Mouse (Mus musculus): ENCODE data around the gene Cdc14a. TPM values are rescaled to one million over a fixed set of nuclear protein-coding genes. Genes with fewer than 3 reads are reported as not detected.
A peak's percentile ranks its signal among the peaks of the same experiment; 100 is the strongest.

Gene Cdc14a
- polyA plus RNA-seq, 1 experiment = 4.7 TPM

GRCm38 (mm10) chr3:116380319-116380718 lies 43.5 kb downstream of the Cdc14a start:
- peaks cover 1% of the 10 kb centered on the region; the same call in 1 of the 2 replicates for H3K36me3 ChIP-seq (ENCODE audit: control insufficient read depth, insufficient read depth, low read length)
- no peak for DNase-seq (ENCODE audit: low read depth in 1 of 2, low spot score in 2 of 2)
- TF ChIP-seq CTCF (IDR thresholded peaks at IDR 0.05; ENCODE audit: extremely low read depth, insufficient read depth, insufficient read length, insufficient replicate concordance) (no peak), POLR2A (IDR thresholded peaks at IDR 0.05; ENCODE audit: low read depth, low read length) (no peak)
- 75% methylated on average over 9 of the region's 9 CpGs for WGBS
- H3K4me1 ChIP-seq (ENCODE audit: control insufficient read depth, insufficient read depth, insufficient read length) = no peaks in the 10 kb centered on the region
- no peaks in the 10 kb centered on the region for H3K27me3 ChIP-seq (ENCODE audit: control insufficient read depth, insufficient read depth, low read length)
- no peak overlapping the region for H3K4me3 ChIP-seq (ENCODE audit: extremely low read depth, insufficient read depth, insufficient read length)
- H3K27ac ChIP-seq (ENCODE audit: insufficient read depth, low read length) = 0 out of 2 replicates have a peak overlapping the region, but pooled peaks have one; percentile 12

GRCm38 (mm10) chr3:116375442-116375841 lies 48.4 kb downstream of the Cdc14a start:
- Histone ChIP-seq H3K36me3 (ENCODE audit: control insufficient read depth, insufficient read depth, low read length) (peaks cover 1% of the 10 kb centered on the region; the same call in 1 of the 2 replicates), H3K27ac (ENCODE audit: insufficient read depth, low read length) (no peak overlapping the region), H3K27me3 (ENCODE audit: control insufficient read depth, insufficient read depth, low read length) (no peaks in the 10 kb centered on the region), H3K4me3 (ENCODE audit: extremely low read depth, insufficient read depth, insufficient read length) (no peak overlapping the region), H3K4me1 (ENCODE audit: control insufficient read depth, insufficient read depth, insufficient read length) (no peaks in the 10 kb centered on the region; the same call in 1 of the 2 replicates)
- DNase-seq (ENCODE audit: low read depth in 1 of 2, low spot score in 2 of 2) = no peak
- TF ChIP-seq CTCF (IDR thresholded peaks at IDR 0.05; ENCODE audit: extremely low read depth, insufficient read depth, insufficient read length, insufficient replicate concordance) = no peak
- no peak for TF ChIP-seq POLR2A (IDR thresholded peaks at IDR 0.05; ENCODE audit: low read depth, low read length)
- 94% methylated on average over 2 of the region's 2 CpGs for WGBS

- no peak overlapping the region for H3K27ac ChIP-seq (ENCODE audit: insufficient read depth, low read length)
- 78% methylated on average over 5 of the region's 5 CpGs for WGBS
- TF ChIP-seq CTCF (IDR thresholded peaks at IDR 0.05; ENCODE audit: extremely low read depth, insufficient read depth, insufficient read length, insufficient replicate concordance) = no peak
- TF ChIP-seq POLR2A (IDR thresholded peaks at IDR 0.05; ENCODE audit: low read depth, low read length) = no peak
- no peaks in the 10 kb centered on the region; the same call in 1 of the 2 replicates for H3K4me1 ChIP-seq (ENCODE audit: control insufficient read depth, insufficient read depth, insufficient read length)
- peak in 1 of 2 experiments; percentile 11 for DNase-seq (ENCODE audit: low read depth in 1 of 2, low spot score in 2 of 2)
- H3K4me3 ChIP-seq (ENCODE audit: extremely low read depth, insufficient read depth, insufficient read length) = no peak overlapping the region
- H3K27me3 ChIP-seq (ENCODE audit: control insufficient read depth, insufficient read depth, low read length) = no peaks in the 10 kb centered on the region
- H3K36me3 ChIP-seq (ENCODE audit: control insufficient read depth, insufficient read depth, low read length) = no peaks in the 10 kb centered on the region
Observed at GRCm38 (mm10) chr3:116374486-116374885, 49.3 kb downstream of the Cdc14a start.

DNA sequence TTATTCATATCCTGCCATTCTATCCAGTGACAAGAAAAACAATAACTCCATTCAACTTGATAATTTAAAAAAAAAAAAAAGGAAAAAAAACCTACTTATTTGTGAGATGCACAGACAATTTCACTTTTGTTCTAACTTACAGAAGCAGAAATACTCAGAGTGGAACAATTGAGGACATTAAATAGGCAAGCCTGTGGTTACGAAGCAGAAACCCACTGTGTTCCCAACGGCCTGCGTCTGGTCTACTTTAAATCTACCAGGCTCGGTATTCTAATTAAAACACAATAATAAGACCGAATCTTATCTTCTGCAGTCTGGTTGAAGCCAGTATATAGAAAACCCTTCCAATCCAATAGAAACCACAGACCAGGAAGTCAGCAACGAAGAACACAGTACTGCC lies 50.6 kb downstream of the Cdc14a start:
- 72% methylated on average over 6 of the region's 6 CpGs for WGBS
- no peaks in the 10 kb centered on the region for H3K36me3 ChIP-seq (ENCODE audit: control insufficient read depth, insufficient read depth, low read length)
- no peak for DNase-seq (ENCODE audit: low read depth in 1 of 2, low spot score in 2 of 2)
- no peaks in the 10 kb centered on the region; the same call in 1 of the 2 replicates for H3K4me1 ChIP-seq (ENCODE audit: control insufficient read depth, insufficient read depth, insufficient read length)
- no peak for TF ChIP-seq CTCF (IDR thresholded peaks at IDR 0.05; ENCODE audit: extremely low read depth, insufficient read depth, insufficient read length, insufficient replicate concordance)
- TF ChIP-seq POLR2A (IDR thresholded peaks at IDR 0.05; ENCODE audit: low read depth, low read length) = no peak
- no peak overlapping the region for H3K4me3 ChIP-seq (ENCODE audit: extremely low read depth, insufficient read depth, insufficient read length)
- no peak overlapping the region for H3K27ac ChIP-seq (ENCODE audit: insufficient read depth, low read length)
- no peaks in the 10 kb centered on the region for H3K27me3 ChIP-seq (ENCODE audit: control insufficient read depth, insufficient read depth, low read length)

DNA sequence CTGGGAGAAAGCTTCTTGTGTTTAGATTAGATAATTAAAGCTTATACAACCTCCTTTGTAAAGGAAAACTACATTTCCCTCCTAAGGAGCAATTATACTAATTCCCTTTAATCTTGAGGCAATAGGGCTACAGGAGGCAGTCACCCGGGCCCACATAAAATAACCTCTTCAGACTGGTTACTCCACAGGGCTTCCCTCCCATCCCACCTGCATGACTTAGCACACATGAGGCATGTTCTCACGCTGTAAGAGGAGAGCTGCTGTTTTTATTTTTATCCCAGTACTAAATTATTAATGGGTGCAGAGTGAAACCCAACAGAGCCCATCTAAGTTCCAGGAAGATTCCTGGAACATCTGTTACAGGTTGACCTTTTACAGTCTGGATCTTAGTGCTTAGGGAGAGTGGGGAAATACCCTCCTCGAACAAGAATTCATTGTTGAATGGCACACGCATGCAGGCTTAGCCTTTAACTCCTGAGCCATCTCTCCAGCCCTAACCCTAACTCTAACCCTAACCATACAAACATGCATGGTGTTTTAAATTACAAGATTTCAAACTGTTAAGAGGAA lies 54.9 kb downstream of the Cdc14a start:
- no peak for TF ChIP-seq CTCF (IDR thresholded peaks at IDR 0.05; ENCODE audit: extremely low read depth, insufficient read depth, insufficient read length, insufficient replicate concordance)
- no peak for TF ChIP-seq POLR2A (IDR thresholded peaks at IDR 0.05; ENCODE audit: low read depth, low read length)
- 83% methylated on average over 4 of the region's 4 CpGs for WGBS
- DNase-seq (ENCODE audit: low read depth in 1 of 2, low spot score in 2 of 2) = no peak
- H3K36me3 ChIP-seq (ENCODE audit: control insufficient read depth, insufficient read depth, low read length) = peaks cover 6% of the 10 kb centered on the region
- no peaks in the 10 kb centered on the region for H3K27me3 ChIP-seq (ENCODE audit: control insufficient read depth, insufficient read depth, low read length)
- H3K4me1 ChIP-seq (ENCODE audit: control insufficient read depth, insufficient read depth, insufficient read length) = no peaks in the 10 kb centered on the region
- H3K4me3 ChIP-seq (ENCODE audit: extremely low read depth, insufficient read depth, insufficient read length) = no peak overlapping the region
- H3K27ac ChIP-seq (ENCODE audit: insufficient read depth, low read length) = no peak overlapping the region

GRCm38 (mm10) chr3:116366125-116366524 lies 57.7 kb downstream of the Cdc14a start:
- WGBS = 97% methylated on average over 2 of the region's 2 CpGs
- no peaks in the 10 kb centered on the region for H3K4me1 ChIP-seq (ENCODE audit: control insufficient read depth, insufficient read depth, insufficient read length)
- TF ChIP-seq POLR2A (IDR thresholded peaks at IDR 0.05; ENCODE audit: low read depth, low read length) (no peak), CTCF (IDR thresholded peaks at IDR 0.05; ENCODE audit: extremely low read depth, insufficient read depth, insufficient read length, insufficient replicate concordance) (no peak)
- no peak overlapping the region for H3K27ac ChIP-seq (ENCODE audit: insufficient read depth, low read length)
- DNase-seq (ENCODE audit: low read depth in 1 of 2, low spot score in 2 of 2) = no peak
- no peaks in the 10 kb centered on the region for H3K27me3 ChIP-seq (ENCODE audit: control insufficient read depth, insufficient read depth, low read length)
- no peak overlapping the region for H3K4me3 ChIP-seq (ENCODE audit: extremely low read depth, insufficient read depth, insufficient read length)
- H3K36me3 ChIP-seq (ENCODE audit: control insufficient read depth, insufficient read depth, low read length) = peaks cover 8% of the 10 kb centered on the region

- Histone ChIP-seq H3K27me3 (ENCODE audit: control insufficient read depth, insufficient read depth, low read length) (no peaks in the 10 kb centered on the region), H3K27ac (ENCODE audit: insufficient read depth, low read length) (no peak overlapping the region), H3K36me3 (ENCODE audit: control insufficient read depth, insufficient read depth, low read length) (peaks cover 8% of the 10 kb centered on the region), H3K4me1 (ENCODE audit: control insufficient read depth, insufficient read depth, insufficient read length) (no peaks in the 10 kb centered on the region), H3K4me3 (ENCODE audit: extremely low read depth, insufficient read depth, insufficient read length) (no peak overlapping the region)
- WGBS = 84% methylated on average over 7 of the region's 7 CpGs
- TF ChIP-seq CTCF (IDR thresholded peaks at IDR 0.05; ENCODE audit: extremely low read depth, insufficient read depth, insufficient read length, insufficient replicate concordance) (no peak), POLR2A (IDR thresholded peaks at IDR 0.05; ENCODE audit: low read depth, low read length) (no peak)
- no peak for DNase-seq (ENCODE audit: low read depth in 1 of 2, low spot score in 2 of 2)
Observed at GRCm38 (mm10) chr3:116361906-116362305, 61.9 kb downstream of the Cdc14a start.
